ENCODE assay signal across 8 mouse cellular contexts in the genomic region with DNA sequence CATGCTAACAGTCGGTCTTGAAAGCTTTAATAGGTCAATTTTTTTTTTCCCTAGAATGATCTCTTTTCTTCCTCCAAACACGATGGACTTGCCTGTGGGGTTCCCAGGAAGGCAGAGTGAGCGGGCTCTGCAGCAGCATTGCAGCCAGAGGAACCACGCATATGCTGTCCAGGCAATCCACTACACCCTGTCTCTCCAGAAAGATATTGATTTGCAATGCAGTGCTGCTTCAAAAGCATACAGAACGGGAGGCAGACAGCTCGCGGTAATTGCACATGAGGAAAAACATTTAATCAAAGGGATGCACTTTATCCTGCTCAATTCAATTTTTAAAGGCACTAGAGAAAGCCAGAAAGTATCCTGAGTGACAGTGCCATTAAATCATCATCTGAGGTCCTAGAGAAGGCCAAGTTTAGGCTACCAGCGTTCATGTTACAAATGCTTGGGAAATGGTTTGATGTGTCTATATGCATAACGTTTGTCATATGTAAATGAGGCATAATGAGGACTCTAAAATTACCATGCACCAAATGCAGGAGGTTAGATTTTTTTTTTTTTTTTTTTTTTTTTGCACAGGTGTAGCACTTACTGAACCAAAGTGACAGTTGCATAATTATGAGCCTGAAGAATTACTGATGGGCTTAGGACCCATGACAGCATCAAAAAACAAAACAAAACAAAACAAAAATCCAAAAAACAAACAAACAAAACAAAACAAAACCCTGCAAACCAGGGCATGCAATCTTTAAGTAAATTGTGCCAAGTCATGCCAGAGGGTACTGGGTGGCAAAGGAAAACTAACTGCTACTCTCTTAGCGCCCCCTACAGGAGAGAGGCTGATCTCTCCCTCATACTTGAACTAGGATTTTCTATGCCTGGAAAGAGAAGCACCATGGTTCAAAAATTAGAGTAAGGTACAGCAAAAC.
DNase-seq lines count a peak whose midpoint lies in the region; ATAC-seq and TF ChIP-seq lines count a peak whose summit lies in the region.

No protein-coding gene starts in this region.

- no peaks in the 10 kb centered on the region for H3K36me3 ChIP-seq in thymus, adult 2 months (ENCODE audit: control insufficient read depth, insufficient read depth, low read length)
- H3K36me3 ChIP-seq in forebrain, embryonic 16.5 days (ENCODE audit: control insufficient read depth, insufficient read depth) = no peaks in the 10 kb centered on the region
- H3K36me3 ChIP-seq in hindbrain, embryonic 13.5 days = no peaks in the 10 kb centered on the region
- H3K36me3 ChIP-seq in midbrain, embryonic 10.5 days = no peaks in the 10 kb centered on the region

- H3K27me3 ChIP-seq in thymus, adult 2 months (ENCODE audit: control insufficient read depth, insufficient read depth, low read length) = no peaks in the 10 kb centered on the region
- H3K27me3 ChIP-seq in forebrain, embryonic 16.5 days (replicated peaks; ENCODE audit: control insufficient read depth, insufficient read depth, low read length) = no peaks in the 10 kb centered on the region
- no peaks in the 10 kb centered on the region for H3K27me3 ChIP-seq in hindbrain, embryonic 13.5 days
- H3K27me3 ChIP-seq in midbrain, embryonic 10.5 days (ENCODE audit: low read depth, poor library complexity, severe bottlenecking) = no peaks in the 10 kb centered on the region

- H3K27ac ChIP-seq in thymus, adult 2 months (ENCODE audit: control insufficient read depth, insufficient read depth, low read length) = no peak overlapping the region
- H3K27ac ChIP-seq in forebrain, embryonic 16.5 days (ENCODE audit: low read length) = peak overlapping the region; percentile 76
- H3K27ac ChIP-seq in hindbrain, embryonic 13.5 days = peak overlapping the region; percentile 80
- no peak overlapping the region for H3K27ac ChIP-seq in midbrain, embryonic 10.5 days (replicated peaks)

- no peaks in the 10 kb centered on the region for H3K4me1 ChIP-seq in thymus, adult 2 months (replicated peaks; ENCODE audit: control insufficient read depth, insufficient read depth, low read length)
- peaks cover 27% of the 10 kb centered on the region for H3K4me1 ChIP-seq in forebrain, embryonic 16.5 days (replicated peaks; ENCODE audit: control insufficient read depth, insufficient read depth, low read length)
- H3K4me1 ChIP-seq in hindbrain, embryonic 13.5 days (replicated peaks) = peaks cover 35% of the 10 kb centered on the region
- H3K4me1 ChIP-seq in midbrain, embryonic 10.5 days = peaks cover 27% of the 10 kb centered on the region

- no peak for TF ChIP-seq CTCF in thymus, adult 2 months (IDR thresholded peaks at IDR 0.05; ENCODE audit: borderline replicate concordance, control insufficient read depth, extremely low read depth, insufficient read depth, low read length, poor library complexity)

- H3K4me2 ChIP-seq in forebrain, embryonic 16.5 days (ENCODE audit: low read length) = peak overlapping the region; percentile 53
- peak overlapping the region; percentile 52 for H3K4me2 ChIP-seq in hindbrain, embryonic 13.5 days

- peak; percentile 79 for ATAC-seq in forebrain, embryonic 16.5 days
- peak; percentile 76 for ATAC-seq in hindbrain, embryonic 13.5 days (ENCODE audit: low FRiP score)

- 77% methylated on average over 10 of the region's 10 CpGs for WGBS in thymus, adult 2 months
- WGBS in forebrain, embryonic 16.5 days = 14% methylated on average over 10 of the region's 10 CpGs
- 14% methylated on average over 10 of the region's 10 CpGs for WGBS in hindbrain, embryonic 13.5 days
- WGBS in midbrain, embryonic 10.5 days = 56% methylated on average over 10 of the region's 10 CpGs

- no peak for TF ChIP-seq POLR2A in thymus, adult 2 months (IDR thresholded peaks at IDR 0.05; ENCODE audit: control insufficient read depth, extremely low read depth, insufficient read depth, low read length, poor library complexity)

- peak overlapping the region; percentile 47 for H3K9ac ChIP-seq in forebrain, embryonic 16.5 days (replicated peaks; ENCODE audit: low read depth, low read length)
- peak overlapping the region; percentile 55 for H3K9ac ChIP-seq in hindbrain, embryonic 13.5 days

- H3K9me3 ChIP-seq in forebrain, embryonic 16.5 days (ENCODE audit: control insufficient read depth, low read length) = no peaks in the 10 kb centered on the region
- no peaks in the 10 kb centered on the region for H3K9me3 ChIP-seq in hindbrain, embryonic 13.5 days
- H3K9me3 ChIP-seq in midbrain, embryonic 10.5 days (replicated peaks) = no peaks in the 10 kb centered on the region

- DNase-seq in thymus, adult 2 months = peak; percentile 4
- no peak for DNase-seq in thymus, postnatal 36 days
- DNase-seq in cerebellum, adult 11-12 months = peak; percentile 21
- peak; percentile 82 for DNase-seq in left cerebral cortex, adult 11 months (ENCODE audit: low spot score)
- DNase-seq in midbrain, embryonic 10.5 days (ENCODE audit: low spot score) = peak; percentile 37
- peak; percentile 7 to 49 for DNase-seq in spleen, postnatal 10 days (ENCODE audit: low spot score in 2 of 2)

- H3K4me3 ChIP-seq in thymus, adult 2 months (ENCODE audit: control insufficient read depth, insufficient read depth, low read length) = no peak overlapping the region
- peak overlapping the region; percentile 31 for H3K4me3 ChIP-seq in forebrain, embryonic 16.5 days (replicated peaks; ENCODE audit: low read length)
- H3K4me3 ChIP-seq in hindbrain, embryonic 13.5 days = peak overlapping the region; percentile 32
- no peak overlapping the region for H3K4me3 ChIP-seq in midbrain, embryonic 10.5 days

Comparison
In these comparisons a context has a peak if more than half of its experiments do, and no peak if none do; other contexts are left out.
1. DNase-seq: peak in thymus, adult 2 months (single experiment), cerebellum, adult 11-12 months (single experiment), left cerebral cortex, adult 11 months (single experiment), midbrain, embryonic 10.5 days (single experiment) and spleen, postnatal 10 days (2 of 2); none in thymus, postnatal 36 days (0 of 2).
2. H3K27ac ChIP-seq: peak in forebrain, embryonic 16.5 days (single experiment) and hindbrain, embryonic 13.5 days (single experiment); none in thymus, adult 2 months (single experiment) and midbrain, embryonic 10.5 days (single experiment).
3. H3K4me3 ChIP-seq: peak in forebrain, embryonic 16.5 days (single experiment) and hindbrain, embryonic 13.5 days (single experiment); none in thymus, adult 2 months (single experiment) and midbrain, embryonic 10.5 days (single experiment).